Mouse (Mus musculus) testis, adult 2 months (tissue): ENCODE data around the gene Ppp4r3a. TPM values are rescaled to one million over a fixed set of nuclear protein-coding genes. Genes with fewer than 3 reads are reported as not detected.
A peak's percentile ranks its signal among the peaks of the same experiment; 100 is the strongest.

ENCODE experiments used
- H3K27ac ChIP-seq: fragments of 200-500 bp; 2 replicates; pipeline ENCODE4 v1.5.1; 2012; ENCODE audit warnings: low read depth, low read length; ENCODE audit not compliant: control insufficient read depth, insufficient read depth
- H3K27me3 ChIP-seq: fragments of 200-500 bp; 2 replicates; pipeline ENCODE4 v1.6.1; 2012; ENCODE audit warnings: mild to moderate bottlenecking, low read length, moderate library complexity; ENCODE audit not compliant: control insufficient read depth, insufficient read depth
- H3K36me3 ChIP-seq: fragments of 200-500 bp; 2 replicates; pipeline ENCODE4 v1.6.1; 2012; ENCODE audit warnings: mild to moderate bottlenecking, low read length; ENCODE audit not compliant: control insufficient read depth, insufficient read depth
- H3K4me1 ChIP-seq: fragments of 200-500 bp; 2 replicates; pipeline ENCODE4 v1.6.1; 2012; ENCODE audit warnings: low read length; ENCODE audit not compliant: control insufficient read depth, insufficient read depth
- H3K4me3 ChIP-seq: fragments of 200-500 bp; 2 replicates; pipeline ENCODE4 v1.5.1; 2012; ENCODE audit warnings: low read depth, mild to moderate bottlenecking, low read length, moderate library complexity, mixed read lengths; ENCODE audit not compliant: control insufficient read depth
- CTCF ChIP-seq: fragments of 200-500 bp; IDR thresholded peaks from 2 replicates; pipeline ENCODE4 v1.5.1; 2012; ENCODE audit warnings: low read depth, mild to moderate bottlenecking, inconsistent platforms, low read length, moderate library complexity; ENCODE audit not compliant: control insufficient read depth, insufficient read depth, insufficient replicate concordance
- POLR2A ChIP-seq: fragments of 200-500 bp; IDR thresholded peaks from 2 replicates; pipeline ENCODE4 v1.6.1; 2012; ENCODE audit warnings: low read depth, mild to moderate bottlenecking, inconsistent platforms, low read length, moderate library complexity; ENCODE audit not compliant: control insufficient read depth
- polyA plus RNA-seq: library from polyadenylated mRNA; depleted of rRNA; stranded (reverse); fragments of >200 nt; gene quantifications from 2 replicates; pipeline ENCODE4 v1.2.3, GENCODE M21; 2012

Gene Ppp4r3a
- polyA plus RNA-seq, 1 experiment = 9.8 TPM

- H3K4me1 ChIP-seq = no peaks in the 10 kb centered on the region
- no peaks in the 10 kb centered on the region for H3K27me3 ChIP-seq
- no peak overlapping the region for H3K27ac ChIP-seq
- TF ChIP-seq POLR2A (no peak), CTCF (no peak)
- no peak overlapping the region for H3K4me3 ChIP-seq
- no peaks in the 10 kb centered on the region for H3K36me3 ChIP-seq
Measured at GRCm38 (mm10) chr12:101074821-101075429, 8.6 kb downstream of the Ppp4r3a start.

- Histone ChIP-seq H3K27ac (no peak overlapping the region), H3K27me3 (no peaks in the 10 kb centered on the region), H3K4me3 (no peak overlapping the region), H3K36me3 (peaks cover 3% of the 10 kb centered on the region), H3K4me1 (no peaks in the 10 kb centered on the region)
- TF ChIP-seq POLR2A (no peak), CTCF (no peak)
Measured at GRCm38 (mm10) chr12:101069813-101070212, 13.7 kb downstream of the Ppp4r3a start.

DNA sequence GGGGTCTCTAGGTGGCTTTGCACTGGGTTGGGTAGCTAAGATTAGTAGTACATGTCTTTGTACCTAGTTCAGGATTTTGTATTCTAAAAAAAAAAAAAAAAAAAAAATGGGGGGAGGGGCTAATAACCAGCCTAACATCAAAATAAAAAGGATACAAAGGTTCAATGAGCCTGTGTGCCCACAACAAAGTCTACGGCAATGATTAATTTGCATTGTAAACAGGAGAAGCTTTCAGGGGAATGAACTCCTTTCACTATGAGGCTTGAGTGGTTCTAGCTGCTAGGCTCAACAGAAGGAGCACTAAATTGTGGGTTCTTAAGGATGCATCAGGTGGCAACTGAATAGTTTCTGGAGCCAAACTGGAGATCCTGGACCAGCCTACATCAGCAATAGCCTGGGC, 17.2 kb downstream of the Ppp4r3a start:
- H3K36me3 ChIP-seq = peaks cover 3% of the 10 kb centered on the region
- TF ChIP-seq POLR2A (no peak), CTCF (no peak)
- H3K4me1 ChIP-seq = no peaks in the 10 kb centered on the region
- no peak overlapping the region for H3K27ac ChIP-seq
- no peak overlapping the region for H3K4me3 ChIP-seq
- H3K27me3 ChIP-seq = no peaks in the 10 kb centered on the region

DNA sequence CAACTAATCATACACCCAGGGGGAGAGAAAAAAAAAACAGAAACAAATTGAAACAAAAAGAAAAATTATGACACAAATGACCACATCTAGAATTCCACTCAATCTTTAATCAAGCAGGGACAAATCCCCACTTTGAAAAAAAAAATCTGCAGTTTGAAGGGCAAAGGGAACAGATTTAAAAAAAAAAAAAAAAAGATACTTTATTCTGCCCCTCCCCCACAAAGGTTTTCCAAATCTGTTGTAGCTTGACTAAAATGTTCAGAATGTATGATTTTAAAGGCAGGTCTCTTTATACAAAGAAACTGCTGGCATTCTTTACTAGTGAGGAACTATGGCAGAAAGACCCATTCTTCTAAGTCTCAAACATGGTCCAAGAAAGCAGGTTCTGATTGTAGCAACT, 43.5 kb downstream of the Ppp4r3a start:
- TF ChIP-seq CTCF = no peak
- TF ChIP-seq POLR2A = no peak

GRCm38 (mm10) chr12:101028954-101029731, 54.4 kb downstream of the Ppp4r3a start, which contains the start of gene Ccdc88c:
Ccdc88c (minus strand) TSS chr12:101029056.
- H3K36me3 ChIP-seq = no peaks in the 10 kb centered on the region; the same call in none of the 2 replicates
- TF ChIP-seq POLR2A (peak; percentile 21; the same call in 1 of the 2 replicates), CTCF (peak; percentile 56; the same call in 1 of the 2 replicates)
- no peaks in the 10 kb centered on the region for H3K27me3 ChIP-seq
- H3K27ac ChIP-seq = peak within 1 kb of the TSS; percentile 77
- H3K4me3 ChIP-seq = peak within 1 kb of the TSS; percentile 95
- H3K4me1 ChIP-seq = peaks cover 6% of the 10 kb centered on the region

More for the DNA sequence above, 43.5 kb downstream of the Ppp4r3a start:
- no peaks in the 10 kb centered on the region; the same call in 1 of the 2 replicates for H3K36me3 ChIP-seq
- H3K4me1 ChIP-seq = no peaks in the 10 kb centered on the region
- no peak overlapping the region for H3K4me3 ChIP-seq
- no peaks in the 10 kb centered on the region for H3K27me3 ChIP-seq
- H3K27ac ChIP-seq = no peak overlapping the region

DNA sequence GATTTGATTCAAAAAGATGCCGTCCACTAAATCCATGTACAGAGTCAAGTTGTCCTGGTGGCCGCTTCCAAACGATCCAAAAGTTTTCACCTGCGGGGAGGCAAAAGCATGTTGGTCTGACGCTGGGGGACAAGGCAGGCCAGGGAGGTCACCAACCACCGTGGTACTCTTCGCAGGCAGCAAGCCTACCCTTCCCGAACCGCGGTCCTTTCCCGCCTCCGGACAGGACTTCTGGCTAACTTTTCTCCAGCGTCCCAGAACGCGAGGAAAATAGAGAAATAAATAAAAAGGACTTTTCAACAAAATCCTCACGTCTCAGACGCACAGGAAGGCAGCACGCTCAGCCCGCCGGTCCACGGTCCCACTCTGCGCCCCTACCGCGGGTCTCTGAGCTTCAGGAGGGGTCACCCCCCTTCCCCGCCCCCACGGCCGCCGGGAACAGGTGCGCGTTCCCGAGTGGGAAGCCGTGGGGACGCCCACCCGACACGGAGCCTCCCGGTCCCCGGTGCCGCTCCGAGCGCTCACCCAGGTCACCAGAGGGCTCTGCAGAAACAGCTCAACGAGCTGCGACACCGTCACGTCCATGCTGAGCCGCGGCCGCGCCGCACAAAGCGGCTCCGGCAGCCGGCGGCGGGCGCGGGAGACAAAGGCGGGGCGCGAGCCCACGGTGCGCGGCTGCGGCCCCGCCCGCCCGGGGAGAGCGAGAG, 55.1 kb downstream of the Ppp4r3a start:
- Histone ChIP-seq H3K36me3 (no peaks in the 10 kb centered on the region; the same call in none of the 2 replicates), H3K27ac (peak overlapping the region; percentile 77), H3K4me3 (peak overlapping the region; percentile 95), H3K27me3 (no peaks in the 10 kb centered on the region), H3K4me1 (peaks cover 6% of the 10 kb centered on the region)
- TF ChIP-seq POLR2A = 0 out of 2 replicates have a peak, but pooled peaks have one; percentile 9
- TF ChIP-seq CTCF = no peak
